Comparison of ENCODE assay signal across 14 mouse cellular contexts in the genomic region with DNA sequence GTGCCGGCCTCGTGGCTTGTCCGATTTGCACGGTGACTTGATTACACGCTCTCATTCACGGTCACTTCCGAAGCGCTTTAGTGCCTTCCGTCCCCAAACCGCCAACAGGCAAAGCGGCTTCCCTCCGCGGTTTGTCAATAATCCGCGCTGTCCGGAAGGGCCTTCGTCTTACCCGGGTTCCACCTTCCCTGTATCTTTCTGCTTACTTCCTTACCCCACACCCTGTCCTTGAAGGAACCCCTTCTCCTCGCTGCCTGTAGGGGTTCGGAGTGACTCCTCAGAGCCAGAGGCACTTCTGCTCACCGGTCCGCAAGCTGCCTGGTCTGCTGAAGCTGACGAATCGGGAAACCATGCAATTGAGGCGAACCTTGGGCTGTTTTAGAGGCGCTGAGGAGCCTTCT. TPM values are rescaled to one million over a fixed set of nuclear protein-coding genes. Genes with fewer than 3 reads are reported as not detected.
DNase-seq lines count a peak whose midpoint lies in the region; ATAC-seq and TF ChIP-seq lines count a peak whose summit lies in the region.
"Had no signal": no experiment of that assay in that cellular context is flagged by ENCODE, and none has a peak within 500 bp of the region (broad histone marks: within the 10 kb centered on the region; RNA-seq: fewer than 3 reads in every experiment).

No protein-coding gene starts in this region.

- H3K4me1 ChIP-seq in kidney, adult 2 months (ENCODE audit: control insufficient read depth, insufficient read depth, low read length) = peaks cover under 1% of the 10 kb centered on the region; the same call in 1 of the 2 replicates

- peak overlapping the region; percentile 40 for H3K27ac ChIP-seq in kidney, adult 2 months (ENCODE audit: insufficient read depth, low read depth, low read length)
- H3K27ac ChIP-seq: embryonic facial prominence, embryonic 15.5 days; hindbrain, postnatal 0 days; liver, embryonic 12.5 days had no signal

- no peak for TF ChIP-seq POLR2A in kidney, adult 2 months (IDR thresholded peaks at IDR 0.05; ENCODE audit: low read depth, low read length)

- no peaks in the 10 kb centered on the region for H3K36me3 ChIP-seq in kidney, adult 2 months (ENCODE audit: control insufficient read depth, insufficient read depth, low read length)
- H3K36me3 ChIP-seq: embryonic facial prominence, embryonic 15.5 days; liver, embryonic 12.5 days had no signal

- 16% methylated on average over 26 of the region's 26 CpGs for WGBS in kidney, adult 2 months

- no peak for DNase-seq in kidney, adult 2 months
- DNase-seq in kidney, adult 11 months = no peak
- DNase-seq in kidney, postnatal 25 days = peak; percentile 36 to 46
- DNase-seq in urinary bladder, adult 18-20 months (ENCODE audit: low spot score in 2 of 2) = peak; percentile 24 to 58
- DNase-seq in cerebellum, adult 11-12 months = no peak
- no peak for DNase-seq in cerebellum, adult 9-11 months
- no peak for DNase-seq in cerebellum, postnatal 10 days
- DNase-seq: midbrain, embryonic 14.5 days; right cerebral cortex, postnatal 14 days had no signal

- TF ChIP-seq CTCF in kidney, adult 2 months (conservative IDR thresholded peaks at IDR 0.05; ENCODE audit: insufficient read depth, insufficient read length, low read depth, low read length) = no peak

- peaks cover 3% of the 10 kb centered on the region; the same call in 1 of the 2 replicates for H3K27me3 ChIP-seq in kidney, adult 2 months (replicated peaks; ENCODE audit: control insufficient read depth, insufficient read depth, low read length)

- H3K4me3 ChIP-seq in kidney, adult 2 months (ENCODE audit: insufficient read depth, low read depth, low read length) = peak overlapping the region; percentile 47
- H3K4me3 ChIP-seq: embryonic facial prominence, embryonic 15.5 days; liver, embryonic 12.5 days had no signal

- ATAC-seq in common myeloid progenitor, adult 5-6 weeks (replicated peaks; ENCODE audit: low read depth, poor library complexity, severe bottlenecking) = peak; percentile 71
- ATAC-seq: liver, embryonic 12.5 days had no signal

RNA-seq across cellular contexts. Expression of gene Hoxa11, which starts 0.8 kb away (rescaled TPM):
- polyA plus RNA-seq in kidney, adult 2 months (2012; rRNA removed) = 3.7 TPM in 2 replicates
- total RNA-seq in common myeloid progenitor, adult 5-6 weeks (2017) = not detected in 2 replicates
- total RNA-seq: hindbrain, postnatal 0 days; MEL had no signal
- polyA plus RNA-seq: embryonic facial prominence, embryonic 15.5 days; hindbrain, postnatal 0 days; liver, embryonic 12.5 days; midbrain, embryonic 14.5 days had no signal

RNA-seq across cellular contexts. Expression of gene Hoxa10, which starts 5.7 kb away (rescaled TPM):
- 34.0 and 34.4 TPM in 2 replicates for polyA plus RNA-seq in kidney, adult 2 months (2012; rRNA removed)
- total RNA-seq in common myeloid progenitor, adult 5-6 weeks (2017) = 1.6 and 2.3 TPM in 2 replicates
- total RNA-seq: hindbrain, postnatal 0 days; MEL had no signal
- polyA plus RNA-seq: embryonic facial prominence, embryonic 15.5 days; hindbrain, postnatal 0 days; midbrain, embryonic 14.5 days had no signal

RNA-seq across cellular contexts. Expression of gene Hoxa13, which starts 14.3 kb away (rescaled TPM):
- polyA plus RNA-seq in kidney, adult 2 months (2012; rRNA removed) = not detected in 2 replicates
- total RNA-seq in common myeloid progenitor, adult 5-6 weeks (2017) = not detected in 2 replicates
- total RNA-seq: hindbrain, postnatal 0 days; MEL had no signal
- polyA plus RNA-seq: hindbrain, postnatal 0 days; liver, embryonic 12.5 days; midbrain, embryonic 14.5 days had no signal

RNA-seq across cellular contexts. Expression of gene Hoxa9, which starts 15.5 kb away (rescaled TPM):
- polyA plus RNA-seq in kidney, adult 2 months (2012; rRNA removed) = 36.0 and 63.1 TPM in 2 replicates
- total RNA-seq in common myeloid progenitor, adult 5-6 weeks (2017) = 46.4 and 56.2 TPM in 2 replicates
- total RNA-seq: MEL had no signal
- polyA plus RNA-seq: hindbrain, postnatal 0 days; midbrain, embryonic 14.5 days had no signal

RNA-seq across cellular contexts. Expression of gene Hoxa7, which starts 24.7 kb away (rescaled TPM):
- 44.1 and 45.9 TPM in 2 replicates for polyA plus RNA-seq in kidney, adult 2 months (2012; rRNA removed)
- total RNA-seq in common myeloid progenitor, adult 5-6 weeks (2017) = 10.6 and 17.7 TPM in 2 replicates
- total RNA-seq: MEL had no signal
- polyA plus RNA-seq: embryonic facial prominence, embryonic 15.5 days; midbrain, embryonic 14.5 days had no signal

Comparison
In these comparisons a context has a peak if more than half of its experiments do, and no peak if none do; other contexts are left out.
1. DNase-seq: peak in kidney, postnatal 25 days (2 of 2) and urinary bladder, adult 18-20 months (2 of 2); none in kidney, adult 2 months (single experiment), kidney, adult 11 months (single experiment), cerebellum, adult 11-12 months (single experiment), cerebellum, adult 9-11 months (single experiment) and cerebellum, postnatal 10 days (0 of 2).